Mouse (Mus musculus) frontal cortex, adult 2 months (tissue): ENCODE measurements at regions not wholly inside any gene's neighbourhood (a gene's known extent, or its start where the extent isn't known, plus 50 kb on each side); places are given as distances from the start of the nearest gene placed in this dataset.

Source experiments
- DNase-seq, 2 experiments: peaks; one replicate each; pipeline ENCODE4 v3.0.0; 2022; ENCODE audit warnings: low spot score in 1 of 2; ENCODE audit errors: extremely low spot score in 1 of 2

DNA sequence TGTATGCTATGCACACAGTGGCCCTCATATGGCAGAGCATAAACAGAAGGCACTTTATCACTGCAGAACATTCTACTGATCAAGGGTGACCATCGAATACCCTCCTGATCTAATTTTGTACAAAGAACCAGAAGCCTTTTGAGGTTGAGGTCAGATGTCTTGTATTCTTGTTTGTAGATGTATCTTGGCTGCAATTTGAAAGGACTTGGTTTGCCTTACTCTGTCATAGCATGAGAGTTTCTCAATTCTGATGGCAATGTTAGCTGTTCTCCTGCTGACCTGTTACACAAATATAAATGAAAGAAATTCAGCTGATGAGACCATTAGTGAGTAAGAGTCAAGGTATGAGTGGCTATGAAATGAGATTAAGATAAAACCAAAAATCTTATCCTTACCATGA, 199.1 kb upstream of the Aldoart1 start:
- no peak for DNase-seq

DNA sequence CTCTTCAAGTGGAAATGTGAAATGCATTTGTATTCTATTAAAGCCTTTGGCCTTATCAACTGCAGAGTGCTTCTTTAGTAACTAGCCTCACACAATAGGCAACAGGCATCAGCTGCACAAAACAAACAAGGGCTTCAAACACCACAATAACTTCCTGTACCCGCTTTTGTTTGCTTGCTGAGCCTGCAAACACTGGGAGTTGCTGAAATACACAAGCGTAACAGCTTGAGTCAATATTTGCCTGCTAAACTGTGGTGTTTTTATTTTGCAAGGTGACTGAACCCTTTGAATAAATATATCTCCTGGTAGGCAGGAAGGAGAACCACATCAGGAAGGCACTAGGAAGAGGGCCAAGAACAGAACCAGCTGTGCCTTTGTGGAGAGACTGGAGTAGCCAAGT, 195.4 kb upstream of the Aldoart1 start:
- DNase-seq: no peak

DNA sequence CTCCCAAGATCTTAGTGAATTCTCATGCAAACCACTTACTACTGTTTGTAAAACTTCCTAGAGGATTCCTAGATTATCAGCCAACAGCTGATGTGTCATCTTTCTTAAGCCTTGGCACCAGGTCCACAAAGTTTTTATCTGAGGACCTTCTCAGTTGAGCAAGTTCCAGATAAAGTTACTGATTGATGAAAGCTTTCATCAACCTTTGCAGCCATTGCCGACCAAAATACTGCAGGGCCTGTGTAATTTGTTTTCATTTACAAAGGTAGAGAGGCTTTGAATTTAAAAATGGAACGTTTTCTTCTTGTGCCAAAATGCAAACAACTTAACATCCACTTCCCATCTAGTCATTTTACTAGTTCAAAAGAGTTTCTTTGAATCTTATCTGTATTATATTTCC, 191.9 kb upstream of the Aldoart1 start:
- DNase-seq: no peak

DNA sequence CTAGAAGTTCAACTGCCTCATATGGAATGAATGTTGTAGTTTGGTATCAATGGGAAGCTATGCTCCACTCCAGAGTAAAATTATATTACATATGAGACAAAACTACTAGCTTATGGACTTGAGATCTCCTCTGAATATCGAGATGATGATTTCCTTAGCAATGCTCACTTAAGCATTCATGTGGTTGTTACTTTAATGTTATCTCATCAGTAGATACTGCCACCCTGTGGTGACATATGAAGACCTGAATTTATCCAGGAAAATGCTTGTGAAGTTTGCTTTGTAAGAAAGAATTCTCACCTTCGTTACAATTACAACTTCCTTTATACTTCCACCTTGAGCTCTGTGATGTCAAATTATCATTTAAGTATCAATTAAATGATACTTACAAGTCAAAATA, 190.2 kb upstream of the Aldoart1 start:
- peak in 1 of 2 experiments; percentile 71 for DNase-seq

DNA sequence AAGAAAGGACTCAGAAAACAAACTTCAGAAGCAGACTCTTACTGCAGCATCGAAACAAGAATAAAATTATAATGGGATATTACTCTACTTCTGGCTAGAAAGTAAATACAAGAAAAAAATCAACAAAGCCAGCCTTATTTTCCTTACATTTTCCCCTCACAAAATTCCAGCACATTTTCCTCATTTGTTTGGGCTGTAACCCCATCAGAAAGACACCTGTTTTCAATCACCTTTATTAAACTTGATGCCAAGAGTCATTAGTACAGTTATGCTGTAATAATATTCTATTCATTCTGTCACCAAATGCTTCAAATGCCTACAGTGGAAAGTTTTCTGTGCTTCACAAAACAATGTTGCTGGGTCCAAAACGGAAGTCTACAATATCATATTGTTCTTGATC, 189.1 kb upstream of the Aldoart1 start:
- DNase-seq: no peak

DNA sequence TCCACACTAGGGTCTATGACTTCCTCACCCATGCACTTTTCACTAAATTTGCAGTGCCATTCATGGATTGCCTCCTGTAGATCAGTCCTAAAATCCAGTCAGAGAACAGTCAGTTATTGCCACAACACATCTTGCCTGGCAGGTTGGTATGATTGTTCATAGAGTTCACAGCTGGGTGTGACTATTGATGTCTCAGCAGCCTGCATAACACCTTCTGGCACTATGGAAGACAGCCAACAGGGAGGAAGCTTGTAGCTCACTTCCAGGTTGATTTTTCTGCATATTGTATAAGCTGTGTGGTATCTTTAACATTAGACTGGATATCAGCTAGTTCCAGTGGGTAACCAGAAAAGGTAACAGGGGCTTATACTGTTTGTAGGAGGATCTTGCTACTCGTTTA, 145.3 kb upstream of the Aldoart1 start:
- DNase-seq: no peak

DNA sequence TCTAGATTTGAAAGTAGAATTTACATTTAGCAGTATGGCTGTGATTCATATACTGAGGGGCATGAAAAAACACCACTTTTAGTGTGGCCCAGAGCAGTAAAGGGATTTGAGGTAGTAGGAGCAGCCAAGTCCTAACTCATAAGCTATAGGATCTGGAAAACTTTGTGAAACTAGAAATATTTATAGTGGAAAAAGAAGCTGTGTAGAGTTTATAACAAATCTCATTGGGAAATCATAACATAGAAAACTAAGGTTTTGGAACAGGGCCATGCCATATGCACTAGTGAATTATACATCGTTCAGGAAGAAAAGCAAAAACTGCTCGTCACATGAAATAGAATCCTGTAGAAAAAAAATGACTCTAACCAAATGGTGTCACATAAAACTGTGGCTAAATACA, 143.7 kb upstream of the Aldoart1 start:
- peak in 1 of 2 experiments; percentile 52 for DNase-seq

DNA sequence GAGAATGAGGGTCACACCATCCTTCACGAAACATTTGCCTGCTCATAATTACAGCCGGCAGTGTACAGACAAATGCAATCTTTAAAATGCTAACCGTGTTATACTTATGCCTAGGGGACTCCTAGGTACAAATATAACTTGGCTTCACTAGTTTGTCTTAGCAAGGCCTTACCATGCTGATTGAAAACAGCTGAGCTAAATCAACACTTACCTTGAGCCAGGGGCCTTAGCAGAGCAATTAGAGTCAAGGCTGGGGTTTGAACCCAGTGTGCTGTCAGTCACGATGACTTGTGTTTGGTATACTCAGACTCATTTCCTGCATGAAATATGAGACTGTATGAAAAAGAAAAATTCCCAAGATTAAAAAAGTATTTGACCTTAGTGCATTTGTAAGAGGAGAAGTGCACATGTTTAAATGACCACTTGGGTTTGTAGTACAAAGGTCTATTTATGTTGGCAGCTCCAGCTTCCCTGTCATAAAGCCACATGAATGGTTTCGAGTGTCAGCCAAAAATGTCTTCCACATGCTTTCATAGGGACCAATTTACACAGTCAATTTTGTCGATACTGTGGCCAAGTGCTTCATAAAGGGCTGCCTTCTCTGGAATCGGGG, 94.0 kb upstream of the Aldoart1 start:
- no peak for DNase-seq

DNA sequence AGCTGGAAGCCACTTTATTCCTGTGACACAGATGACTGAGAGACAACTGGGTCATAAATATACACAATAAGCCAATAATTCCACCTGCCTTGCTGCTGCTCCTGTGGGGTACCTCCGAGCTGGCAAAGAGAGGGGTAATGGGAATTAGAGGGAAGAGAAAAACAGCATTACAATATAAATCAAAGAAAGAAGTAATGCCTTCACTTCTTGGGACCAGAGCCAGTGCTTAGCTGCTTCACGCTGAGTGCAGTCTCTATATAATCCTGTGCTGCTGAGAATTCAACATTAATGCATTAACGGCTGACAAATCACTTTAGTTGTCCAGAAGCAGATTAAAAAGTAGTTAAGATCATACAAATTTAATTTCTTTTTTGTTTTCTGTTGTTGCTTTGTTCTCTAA, 71.0 kb upstream of the Aldoart1 start:
- no peak for DNase-seq

DNA sequence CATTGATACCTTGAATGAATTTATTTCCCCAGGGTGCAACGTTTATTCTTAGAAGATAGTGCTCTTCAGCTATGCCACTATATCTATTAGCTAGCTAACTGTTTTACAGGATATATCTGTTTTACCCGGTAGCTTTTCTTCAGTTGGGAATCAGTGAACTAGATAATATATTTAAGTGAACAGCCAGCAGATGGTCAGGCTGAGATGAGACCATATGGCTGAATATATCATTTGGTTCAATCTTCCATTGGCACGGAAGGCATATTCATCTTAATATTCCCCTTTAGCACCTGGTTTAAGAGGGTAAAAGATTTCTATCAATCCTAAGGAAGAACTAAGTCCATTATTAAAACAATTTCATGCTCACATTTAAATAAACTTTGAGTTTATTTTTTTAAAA, 62.6 kb upstream of the Aldoart1 start:
- DNase-seq: no peak
